Mouse (Mus musculus): ENCODE measurements around the gene Trpm3. TPM values are rescaled to one million over a fixed set of nuclear protein-coding genes. Genes with fewer than 3 reads are reported as not detected.

Trpm3 gene
- total RNA-seq (2014; fragmentation: Nextera tagmentation) (not detected in 2 replicates), total RNA-seq (2017) (not detected in 2 replicates)

GRCm38 (mm10) chr19:22138590-22139421 lies at the start of gene Trpm3:
Gene Trpm3, plus strand, starts transcription at chr19:22139046.
- peak; percentile 72 for ATAC-seq (replicated peaks; ENCODE audit: poor library complexity, severe bottlenecking)

GRCm38 (mm10) chr19:22100582-22100981 lies 38.3 kb upstream of the Trpm3 start:
- 0 out of 2 replicates have a peak, but pooled peaks have one; percentile 25 for ATAC-seq (replicated peaks; ENCODE audit: poor library complexity, severe bottlenecking)

DNA sequence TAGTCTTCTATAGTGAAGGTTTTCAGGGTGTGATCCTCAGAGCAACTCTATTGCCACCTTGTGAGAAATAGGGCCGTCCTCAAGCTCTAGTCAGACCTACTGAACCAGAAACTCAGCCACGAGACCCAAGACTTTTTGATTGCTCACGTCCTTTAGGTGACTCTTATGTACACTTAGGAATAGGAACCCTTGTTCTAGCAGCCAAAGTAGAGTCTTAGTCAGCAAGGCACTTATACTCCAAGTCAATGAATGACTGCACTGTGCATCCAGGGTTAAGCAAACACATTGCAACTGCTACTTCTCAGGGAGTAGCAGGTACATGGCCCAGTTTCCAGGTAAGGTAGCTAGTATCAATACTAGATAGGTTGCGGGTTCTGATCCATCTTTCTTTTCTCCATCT lies 35.0 kb upstream of the Trpm3 start:
- no peak for ATAC-seq (replicated peaks; ENCODE audit: poor library complexity, severe bottlenecking)

DNA sequence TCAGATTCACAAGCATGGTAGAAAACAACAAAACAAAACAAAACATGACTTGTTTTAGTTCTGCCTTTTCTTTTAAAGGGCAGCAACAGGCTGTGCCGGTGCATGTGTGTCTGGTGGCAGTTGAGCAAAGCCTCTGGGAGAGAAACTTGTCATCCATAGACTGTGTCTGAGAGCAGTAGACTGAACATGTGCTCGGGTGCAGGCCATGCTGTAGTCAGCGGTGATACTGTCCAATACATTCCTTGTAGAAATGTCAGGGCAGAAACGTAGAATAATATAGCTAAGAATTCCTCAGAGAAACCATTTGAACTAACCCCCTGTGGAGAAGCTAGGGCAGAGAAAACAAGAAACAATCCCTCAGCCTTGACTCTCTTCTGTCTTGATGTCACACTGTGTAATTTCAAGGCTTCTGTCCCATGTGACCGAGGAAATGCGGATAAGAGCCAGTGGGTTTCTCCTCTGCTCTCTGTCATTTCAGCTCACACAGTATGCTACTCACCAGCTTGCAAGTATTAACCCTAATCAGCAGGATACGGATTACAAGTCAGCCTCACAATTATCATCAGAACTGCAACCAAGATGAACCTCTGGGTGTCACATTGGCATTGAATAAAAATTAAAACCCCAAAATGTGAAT lies 33.9 kb upstream of the Trpm3 start:
- ATAC-seq (replicated peaks; ENCODE audit: poor library complexity, severe bottlenecking), result no peak

- ATAC-seq (replicated peaks; ENCODE audit: poor library complexity, severe bottlenecking), result no peak
Observed at GRCm38 (mm10) chr19:22105648-22106047, 33.2 kb upstream of the Trpm3 start.

DNA sequence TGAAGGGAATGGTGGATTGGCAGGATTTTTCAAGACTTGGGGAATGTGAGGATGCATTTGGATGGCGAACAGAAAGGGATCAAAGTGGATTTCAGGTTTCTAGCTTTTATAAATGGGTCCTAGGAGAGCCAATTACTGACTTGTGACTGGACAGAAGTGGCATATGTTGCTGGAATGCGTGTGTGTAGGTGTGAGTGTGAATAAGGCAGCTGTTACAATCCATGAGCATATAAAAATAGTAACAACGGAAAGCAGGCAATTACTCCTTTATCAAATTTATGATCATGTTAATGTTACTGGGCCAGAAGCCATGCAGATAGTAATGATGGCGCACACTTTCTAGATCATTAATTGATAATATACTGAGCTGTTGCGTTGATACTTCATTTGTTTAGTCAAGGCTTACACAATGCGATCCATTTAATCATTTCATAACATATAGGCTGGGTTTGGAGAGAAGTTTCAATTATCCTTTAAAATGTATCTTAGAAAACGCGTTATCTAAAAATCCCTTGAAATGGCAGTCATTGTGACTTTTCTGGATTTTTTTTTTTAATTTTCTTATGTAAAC lies 29.9 kb upstream of the Trpm3 start:
- ATAC-seq (replicated peaks; ENCODE audit: poor library complexity, severe bottlenecking), result no peak

- no peak for ATAC-seq (replicated peaks; ENCODE audit: poor library complexity, severe bottlenecking)
Observed at GRCm38 (mm10) chr19:22120976-22121375, 17.9 kb upstream of the Trpm3 start.

- ATAC-seq (replicated peaks; ENCODE audit: poor library complexity, severe bottlenecking), result no peak
Observed at GRCm38 (mm10) chr19:22121631-22122030, 17.2 kb upstream of the Trpm3 start.

GRCm38 (mm10) chr19:22132626-22133025 lies 6.2 kb upstream of the Trpm3 start:
- ATAC-seq (replicated peaks; ENCODE audit: poor library complexity, severe bottlenecking), result no peak

DNA sequence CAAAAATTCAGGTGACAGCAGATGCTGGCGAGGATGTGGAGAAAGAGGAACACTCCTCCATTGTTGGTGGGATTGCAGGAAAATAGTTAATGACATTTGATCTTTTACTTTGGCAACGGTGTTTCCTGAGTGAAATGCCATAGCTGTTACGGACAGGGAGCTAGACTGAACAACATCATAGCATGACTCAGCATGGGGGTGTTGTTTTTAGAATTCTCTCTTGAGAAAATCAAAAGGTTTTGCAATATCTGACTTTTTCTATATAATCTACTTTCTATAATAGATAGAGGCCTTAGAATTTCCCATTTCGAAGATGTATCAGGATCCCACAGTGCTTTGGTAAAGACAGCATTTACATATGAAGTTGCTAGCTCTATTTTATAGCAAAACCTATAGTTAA lies 39.7 kb downstream of the Trpm3 start:
- ATAC-seq (replicated peaks; ENCODE audit: poor library complexity, severe bottlenecking), result no peak

- ATAC-seq (replicated peaks; ENCODE audit: poor library complexity, severe bottlenecking), result no peak
Observed at GRCm38 (mm10) chr19:22179017-22179416, 40.2 kb downstream of the Trpm3 start.

DNA sequence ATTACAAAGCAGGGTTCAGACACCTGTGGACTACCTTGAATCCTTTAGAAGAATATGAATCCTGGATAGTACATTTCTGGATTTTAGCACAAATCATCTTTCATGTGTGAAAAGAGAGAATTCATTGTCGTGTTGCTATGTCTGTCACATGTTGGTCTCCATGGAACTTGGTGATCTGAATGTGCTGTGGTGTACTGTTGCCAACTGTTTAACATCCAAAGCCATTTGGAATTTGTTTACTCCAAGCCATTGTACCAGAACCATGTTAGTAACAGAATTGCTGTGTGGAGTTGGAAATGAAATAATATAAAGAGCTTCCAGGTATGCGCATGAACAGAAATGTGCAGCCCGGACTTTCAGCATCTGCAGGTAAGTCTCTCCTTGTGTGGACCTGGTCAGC lies 41.3 kb downstream of the Trpm3 start:
- no peak for ATAC-seq (replicated peaks; ENCODE audit: poor library complexity, severe bottlenecking)

DNA sequence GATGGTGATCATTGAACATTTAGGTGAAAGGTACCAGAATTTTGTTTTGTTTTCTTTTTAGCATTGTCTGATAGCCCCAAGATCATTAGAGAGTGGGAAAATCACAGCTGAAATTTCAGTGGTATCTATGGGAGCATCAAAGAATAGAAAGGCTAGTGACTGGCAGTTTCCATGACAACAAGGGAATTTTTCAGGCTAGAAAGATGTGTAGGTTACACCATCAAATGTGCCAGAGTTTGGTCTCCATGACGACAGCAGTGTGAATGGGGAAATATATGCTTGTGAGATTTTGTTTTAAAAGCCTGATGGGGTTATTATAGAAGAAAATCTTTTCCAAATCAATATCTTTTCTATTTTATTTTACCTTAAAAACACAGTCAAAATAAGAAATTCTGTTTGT lies 50.9 kb downstream of the Trpm3 start:
- no peak for ATAC-seq (replicated peaks; ENCODE audit: poor library complexity, severe bottlenecking)

DNA sequence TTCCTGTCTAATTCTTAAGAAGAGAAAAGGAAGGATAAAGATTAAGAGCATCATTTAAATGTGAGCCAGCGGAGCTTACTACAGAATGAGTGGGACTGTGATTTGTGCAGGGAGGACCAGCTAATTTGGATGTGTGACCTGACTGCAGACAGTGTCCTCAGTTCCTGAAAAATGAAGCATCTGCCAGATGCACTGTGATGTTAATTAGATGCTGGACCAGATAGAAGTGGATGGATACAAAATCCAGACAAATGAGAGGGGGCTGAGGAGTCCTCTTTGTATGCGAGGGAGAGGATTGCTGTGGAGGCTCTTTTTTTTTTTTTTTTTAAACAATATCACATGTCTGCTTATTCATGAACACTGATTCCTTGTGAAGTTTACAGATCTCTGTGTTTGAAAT lies 83.7 kb downstream of the Trpm3 start:
- no peak for ATAC-seq (replicated peaks; ENCODE audit: poor library complexity, severe bottlenecking)

DNA sequence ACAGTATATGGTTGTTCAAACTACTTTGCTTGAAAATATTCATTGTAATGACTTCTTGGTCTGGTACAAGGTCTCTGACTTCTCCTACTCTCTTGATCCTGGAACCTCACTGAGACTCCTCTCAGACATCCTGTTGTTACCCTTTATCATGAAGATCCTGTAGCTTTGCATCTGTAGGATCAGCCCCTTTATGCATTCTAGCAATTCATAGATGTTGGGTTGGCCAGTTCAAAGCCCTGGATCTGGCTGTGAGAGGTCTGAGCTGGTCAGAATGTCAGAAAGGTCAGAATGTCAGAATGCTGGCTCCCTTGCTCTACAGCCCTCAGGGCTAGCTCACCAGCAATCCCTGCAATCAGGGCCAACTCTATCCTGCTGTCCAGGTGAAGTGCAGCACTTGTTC lies 95.3 kb downstream of the Trpm3 start:
- ATAC-seq (replicated peaks; ENCODE audit: poor library complexity, severe bottlenecking), result no peak

DNA sequence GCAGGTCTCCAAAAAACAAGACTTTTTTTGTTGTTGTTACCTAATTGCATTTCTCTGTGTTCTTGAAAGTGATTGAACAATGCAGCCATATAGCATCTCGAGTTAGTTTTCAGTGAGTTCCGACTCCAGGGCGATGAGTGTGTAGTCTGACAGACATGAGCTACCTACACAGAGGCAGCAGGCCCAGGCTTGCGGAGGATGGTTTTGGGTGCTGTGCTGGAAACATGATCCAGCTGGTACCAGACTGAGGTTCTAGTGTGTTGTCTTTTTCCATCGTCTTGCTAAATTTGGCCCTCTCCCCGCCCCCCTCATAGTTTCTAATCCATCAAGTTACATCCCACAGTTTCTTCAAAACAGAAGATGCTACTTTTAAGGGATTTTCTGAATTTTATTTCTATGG lies 110.2 kb downstream of the Trpm3 start:
- no peak for ATAC-seq (replicated peaks; ENCODE audit: poor library complexity, severe bottlenecking)

DNA sequence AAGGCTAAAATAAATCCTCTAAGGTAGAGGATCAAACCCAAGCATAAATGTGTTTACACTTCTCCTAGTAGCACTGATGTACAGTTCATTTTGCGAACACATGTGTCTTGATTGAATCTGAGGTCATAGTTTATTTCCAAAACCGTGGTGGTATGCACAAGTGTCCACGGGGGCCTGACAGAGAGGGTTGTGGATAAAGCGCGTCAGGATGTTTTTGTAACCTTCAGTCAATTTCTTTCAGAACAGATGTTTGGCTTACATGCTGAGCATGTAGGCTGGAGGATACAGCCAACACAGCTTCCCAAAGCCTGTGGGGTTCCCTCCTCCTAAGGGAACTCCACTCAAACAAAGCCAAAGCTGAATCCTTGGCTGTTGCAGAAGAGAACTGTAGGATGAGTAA lies 134.1 kb downstream of the Trpm3 start:
- no peak for ATAC-seq (replicated peaks; ENCODE audit: poor library complexity, severe bottlenecking)

DNA sequence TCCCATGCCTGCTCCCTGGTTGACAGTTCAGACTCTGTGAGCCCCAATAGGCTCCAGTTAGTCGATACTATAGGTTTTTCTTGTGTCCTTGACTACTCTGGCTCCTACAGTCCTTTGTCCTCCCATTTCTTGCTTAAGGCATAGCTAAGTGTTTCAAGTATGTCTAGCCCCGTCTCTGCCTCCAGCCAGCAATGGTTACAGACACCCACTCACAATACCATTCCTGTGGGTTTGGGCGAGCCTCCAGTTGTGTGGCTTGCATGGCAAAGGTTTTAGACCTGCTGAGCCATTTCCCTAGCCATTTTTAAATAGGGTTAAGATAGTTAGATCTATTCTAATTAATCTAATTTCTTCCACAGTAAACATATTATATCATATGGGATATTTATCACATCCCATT lies 145.8 kb downstream of the Trpm3 start:
- ATAC-seq (replicated peaks; ENCODE audit: poor library complexity, severe bottlenecking), result no peak

DNA sequence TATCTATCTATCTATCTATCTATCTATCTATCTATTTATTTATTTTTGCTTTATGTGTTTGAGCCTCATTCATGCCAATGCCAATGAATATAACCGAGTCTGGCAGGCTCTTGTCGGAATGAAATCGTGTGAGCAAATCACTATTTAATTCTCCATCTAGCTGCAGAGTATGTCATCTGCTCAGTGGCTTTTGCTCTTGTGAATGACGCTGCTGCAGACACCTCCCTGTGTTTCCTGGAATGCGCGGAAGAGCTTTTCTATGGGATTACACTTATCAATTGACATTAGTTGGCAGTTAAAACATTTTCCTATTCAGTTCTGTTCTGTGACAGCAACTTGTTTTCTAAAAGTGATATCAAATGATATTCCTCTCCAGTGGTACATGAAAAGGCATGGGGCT lies 153.8 kb downstream of the Trpm3 start:
- no peak for ATAC-seq (replicated peaks; ENCODE audit: poor library complexity, severe bottlenecking)

GRCm38 (mm10) chr19:22300906-22301305 lies 162.1 kb downstream of the Trpm3 start:
- no peak for ATAC-seq (replicated peaks; ENCODE audit: poor library complexity, severe bottlenecking)

All from granulocyte monocyte progenitor cell, adult 5-6 weeks (primary cell).